Mouse (Mus musculus) cortical plate, adult 2 months (tissue): ENCODE results near the gene Tecr.

Experiments used
- CTCF ChIP-seq: fragments of 200-500 bp; IDR thresholded peaks from 2 replicates; pipeline ENCODE4 v1.5.1; 2011; ENCODE audit warnings: mild to moderate bottlenecking, control low read depth, low read length; ENCODE audit not compliant: insufficient read depth; ENCODE audit errors: extremely low read depth
- POLR2A ChIP-seq: fragments of 200-500 bp; IDR thresholded peaks from 2 replicates; pipeline ENCODE4 v1.6.1; 2011; ENCODE audit warnings: mild to moderate bottlenecking, low read length, control low read depth; ENCODE audit not compliant: insufficient read depth; ENCODE audit errors: extremely low read depth

GRCm38 (mm10) chr8:83563246-83563645 is 44.5 kb downstream of the Tecr start:
- TF ChIP-seq POLR2A = no peak
- TF ChIP-seq CTCF = no peak
